Mouse (Mus musculus) midbrain, embryonic 14.5 days (tissue): ENCODE data around the gene Adk. TPM values are rescaled to one million over a fixed set of nuclear protein-coding genes. Genes with fewer than 3 reads are reported as not detected.

Experiments
- ATAC-seq: fragments of 200-750 bp; cut with Nextera tagmentation; 2 replicates; pipeline ENCODE4 v1.8.0; 2017; ENCODE audit warnings: moderate number of reproducible peaks, moderate library complexity; ENCODE audit not compliant: low FRiP score, low TSS enrichment
- DNase-seq: peaks from one replicate; pipeline ENCODE4 v3.0.0-alpha.2; 2015
- H3K27ac ChIP-seq: fragments of 300-500 bp; sonication (generic); replicated peaks from 2 replicates; pipeline ENCODE4 v1.5.1; 2014; ENCODE audit warnings: mild to moderate bottlenecking, low read depth, low read length, moderate library complexity
- H3K27me3 ChIP-seq: fragments of 300-500 bp; sonication (generic); 2 replicates; pipeline ENCODE4 v1.6.1; 2014; ENCODE audit warnings: low read length, control low read depth, mixed read lengths; ENCODE audit not compliant: control insufficient read depth, insufficient read depth
- H3K36me3 ChIP-seq: fragments of 300-500 bp; sonication (generic); 2 replicates; pipeline ENCODE4 v1.6.1; 2014; ENCODE audit warnings: low read length, control low read depth; ENCODE audit not compliant: control insufficient read depth, insufficient read depth
- H3K4me1 ChIP-seq: fragments of 300-500 bp; sonication (generic); 2 replicates; pipeline ENCODE4 v1.6.1; 2014; ENCODE audit warnings: mild to moderate bottlenecking, antibody characterized with exemption, low read length, control low read depth; ENCODE audit not compliant: control insufficient read depth, insufficient read depth
- H3K4me2 ChIP-seq: fragments of 300-500 bp; sonication (generic); 2 replicates; pipeline ENCODE4 v1.6.1; 2014; ENCODE audit warnings: mild to moderate bottlenecking, low read length, moderate library complexity
- H3K4me3 ChIP-seq: fragments of 300-500 bp; sonication (generic); replicated peaks from 2 replicates; pipeline ENCODE4 v1.5.1; 2014; ENCODE audit warnings: low read depth, low read length
- H3K9ac ChIP-seq: fragments of 300-500 bp; sonication (generic); replicated peaks from 2 replicates; pipeline ENCODE4 v1.6.1; 2014; ENCODE audit warnings: mild to moderate bottlenecking, low read length, moderate library complexity
- H3K9me3 ChIP-seq: fragments of 300-500 bp; sonication (generic); 2 replicates; pipeline ENCODE4 v1.6.1; 2016; ENCODE audit warnings: low read length, control low read depth, mixed read lengths; ENCODE audit not compliant: control insufficient read depth
- WGBS: fragments of 180-500 bp; shearing (Covaris S2); extraction: QIAGEN DNeasy Blood & Tissue Kit; methylation state at CpG from one replicate; pipeline ENCODE4 v1.1.7; 2014; 5-methylcytosine and 5-hydroxymethylcytosine counted together
- polyA plus RNA-seq: library from polyadenylated mRNA; unstranded; fragments of >200 nt; fragmentation: Nextera tagmentation; extraction: Ambion mirVana; gene quantifications from 2 replicates; pipeline ENCODE4 v1.2.1, GENCODE M21; 2014

Adk gene
- polyA plus RNA-seq, 1 experiment from 2014 or later = 37.9 TPM

- DNase-seq (no peak), ATAC-seq (no peak)
- Histone ChIP-seq H3K9me3 (no peaks in the 10 kb centered on the region), H3K36me3 (no peaks in the 10 kb centered on the region), H3K4me3 (no peak overlapping the region), H3K27me3 (no peaks in the 10 kb centered on the region), H3K4me1 (no peaks in the 10 kb centered on the region), H3K4me2 (no peak overlapping the region), H3K27ac (no peak overlapping the region), H3K9ac (no peak overlapping the region)
- WGBS = 93% methylated on average over 2 of the region's 2 CpGs
These were observed 125.4 kb downstream of the Adk start for GRCm38 (mm10) chr14:21177781-21178180.

- Histone ChIP-seq H3K4me3 (no peak overlapping the region), H3K27me3 (no peaks in the 10 kb centered on the region), H3K9ac (no peak overlapping the region), H3K9me3 (no peaks in the 10 kb centered on the region), H3K27ac (no peak overlapping the region), H3K36me3 (no peaks in the 10 kb centered on the region), H3K4me2 (no peak overlapping the region), H3K4me1 (no peaks in the 10 kb centered on the region)
- ATAC-seq = no peak
- 87% methylated on average over 6 of the region's 6 CpGs for WGBS
- no peak for DNase-seq
These were observed 126.0 kb downstream of the Adk start for GRCm38 (mm10) chr14:21178356-21178755.

GRCm38 (mm10) chr14:21181053-21181452, 128.7 kb downstream of the Adk start:
- ATAC-seq = no peak
- 79% methylated on average over 3 of the region's 3 CpGs for WGBS
- Histone ChIP-seq H3K27ac (no peak overlapping the region), H3K4me1 (no peaks in the 10 kb centered on the region), H3K36me3 (no peaks in the 10 kb centered on the region), H3K4me2 (no peak overlapping the region), H3K9me3 (no peaks in the 10 kb centered on the region), H3K9ac (no peak overlapping the region), H3K27me3 (no peaks in the 10 kb centered on the region), H3K4me3 (no peak overlapping the region)
- DNase-seq = no peak

- Histone ChIP-seq H3K36me3 (no peaks in the 10 kb centered on the region), H3K4me2 (no peak overlapping the region), H3K9ac (no peak overlapping the region), H3K4me3 (no peak overlapping the region), H3K9me3 (no peaks in the 10 kb centered on the region), H3K4me1 (no peaks in the 10 kb centered on the region), H3K27me3 (no peaks in the 10 kb centered on the region), H3K27ac (no peak overlapping the region)
- DNase-seq (no peak), ATAC-seq (no peak)
- 89% methylated on average over 6 of the region's 6 CpGs for WGBS
These were observed 139.6 kb downstream of the Adk start for GRCm38 (mm10) chr14:21191966-21192365.

GRCm38 (mm10) chr14:21192749-21193148, 140.4 kb downstream of the Adk start:
- Histone ChIP-seq H3K36me3 (no peaks in the 10 kb centered on the region), H3K4me3 (no peak overlapping the region), H3K4me2 (no peak overlapping the region), H3K9me3 (no peaks in the 10 kb centered on the region), H3K9ac (no peak overlapping the region), H3K4me1 (no peaks in the 10 kb centered on the region), H3K27ac (no peak overlapping the region), H3K27me3 (no peaks in the 10 kb centered on the region)
- DNase-seq (no peak), ATAC-seq (no peak)
- 94% methylated on average over 3 of the region's 3 CpGs for WGBS

- Histone ChIP-seq H3K4me3 (no peak overlapping the region), H3K4me1 (no peaks in the 10 kb centered on the region), H3K36me3 (no peaks in the 10 kb centered on the region), H3K9ac (no peak overlapping the region), H3K27ac (no peak overlapping the region), H3K4me2 (no peak overlapping the region), H3K27me3 (no peaks in the 10 kb centered on the region), H3K9me3 (no peaks in the 10 kb centered on the region)
- ATAC-seq (no peak), DNase-seq (no peak)
- 77% methylated on average over 6 of the region's 6 CpGs for WGBS
These were observed 142.0 kb downstream of the Adk start for GRCm38 (mm10) chr14:21194336-21194735.

GRCm38 (mm10) chr14:21200850-21201249, 148.5 kb downstream of the Adk start:
- ATAC-seq (no peak), DNase-seq (no peak)
- Histone ChIP-seq H3K4me2 (no peak overlapping the region), H3K27ac (no peak overlapping the region), H3K9ac (no peak overlapping the region), H3K4me1 (no peaks in the 10 kb centered on the region), H3K9me3 (no peaks in the 10 kb centered on the region), H3K36me3 (no peaks in the 10 kb centered on the region), H3K27me3 (no peaks in the 10 kb centered on the region), H3K4me3 (no peak overlapping the region)
- 99% methylated on average over 3 of the region's 3 CpGs for WGBS

- H3K9me3 ChIP-seq = no peaks in the 10 kb centered on the region
- ATAC-seq (no peak), DNase-seq (no peak)
- H3K9ac ChIP-seq = no peak overlapping the region
- H3K4me1 ChIP-seq = no peaks in the 10 kb centered on the region
- H3K27me3 ChIP-seq = no peaks in the 10 kb centered on the region
- 88% methylated on average over 4 of the region's 4 CpGs for WGBS
- no peak overlapping the region for H3K4me2 ChIP-seq
- no peak overlapping the region for H3K27ac ChIP-seq
- no peak overlapping the region for H3K4me3 ChIP-seq
- H3K36me3 ChIP-seq = no peaks in the 10 kb centered on the region
These were observed 154.1 kb downstream of the Adk start for GRCm38 (mm10) chr14:21206472-21206871.

- Histone ChIP-seq H3K27me3 (no peaks in the 10 kb centered on the region), H3K27ac (peak overlapping the region; percentile 50), H3K4me1 (peaks cover 13% of the 10 kb centered on the region; the same call in 1 of the 2 replicates), H3K4me3 (no peak overlapping the region), H3K9me3 (no peaks in the 10 kb centered on the region), H3K36me3 (no peaks in the 10 kb centered on the region), H3K9ac (no peak overlapping the region), H3K4me2 (no peak overlapping the region)
- WGBS = 70% methylated on average over 5 of the region's 5 CpGs
- ATAC-seq = no peak
- DNase-seq = peak; percentile 26
These were observed 169.3 kb downstream of the Adk start for GRCm38 (mm10) chr14:21221574-21222138.
